Mouse (Mus musculus): ENCODE results near the gene Tbc1d7. TPM values are rescaled to one million over a fixed set of nuclear protein-coding genes. Genes with fewer than 3 reads are reported as not detected.

Tbc1d7 gene
- total RNA-seq, 1 experiment from 2014 or later: 5.2 TPM

DNA sequence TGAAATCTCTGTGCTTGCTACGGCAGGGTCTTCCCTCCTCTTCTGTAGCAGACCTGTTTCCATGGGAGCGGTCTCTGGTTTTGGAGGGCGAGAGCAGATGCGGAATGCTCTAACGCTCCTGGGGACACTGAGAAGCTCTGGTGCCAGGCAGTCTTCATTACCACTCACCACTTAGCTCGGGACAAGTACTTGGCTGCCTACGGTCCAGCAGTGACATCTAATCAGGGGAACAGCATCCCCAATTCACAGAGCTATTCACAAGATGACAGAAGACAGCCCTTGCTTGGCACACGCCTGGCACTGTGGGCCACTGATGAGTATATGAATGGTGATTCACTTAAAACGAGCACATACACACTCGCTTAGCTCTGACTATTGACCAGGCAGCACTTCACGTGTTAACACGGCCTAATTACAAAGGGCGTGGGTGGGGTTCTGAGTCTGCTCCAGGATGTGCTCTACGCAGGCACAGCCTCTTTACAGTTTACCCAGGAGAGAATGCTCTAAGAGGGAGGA is 19.2 kb downstream of the Tbc1d7 start:
- no peak for ATAC-seq (replicated peaks; ENCODE audit: insufficient number of reproducible peaks, low FRiP score, low TSS enrichment, poor library complexity, severe bottlenecking)

DNA sequence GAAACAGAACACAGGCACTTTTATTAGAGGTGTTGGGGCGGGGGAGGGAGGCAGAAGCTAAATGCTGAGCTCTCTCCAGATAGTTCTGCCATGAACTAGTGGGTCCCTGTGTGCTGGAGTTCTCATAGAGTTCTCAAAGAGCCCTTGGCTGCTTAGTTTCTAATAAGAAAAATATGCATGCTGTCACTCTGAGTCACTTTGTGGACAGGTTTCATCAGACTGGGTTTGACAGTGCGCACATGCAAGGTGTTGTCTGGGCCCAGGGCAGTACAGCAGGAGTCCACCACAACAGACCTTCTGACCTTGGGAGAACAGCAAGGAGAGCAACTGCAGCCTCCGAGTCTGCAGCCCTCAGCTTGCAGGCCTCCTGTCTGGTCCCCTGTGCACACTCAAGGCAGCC is 21.6 kb downstream of the Tbc1d7 start:
- no peak for ATAC-seq (replicated peaks; ENCODE audit: insufficient number of reproducible peaks, low FRiP score, low TSS enrichment, poor library complexity, severe bottlenecking)

DNA sequence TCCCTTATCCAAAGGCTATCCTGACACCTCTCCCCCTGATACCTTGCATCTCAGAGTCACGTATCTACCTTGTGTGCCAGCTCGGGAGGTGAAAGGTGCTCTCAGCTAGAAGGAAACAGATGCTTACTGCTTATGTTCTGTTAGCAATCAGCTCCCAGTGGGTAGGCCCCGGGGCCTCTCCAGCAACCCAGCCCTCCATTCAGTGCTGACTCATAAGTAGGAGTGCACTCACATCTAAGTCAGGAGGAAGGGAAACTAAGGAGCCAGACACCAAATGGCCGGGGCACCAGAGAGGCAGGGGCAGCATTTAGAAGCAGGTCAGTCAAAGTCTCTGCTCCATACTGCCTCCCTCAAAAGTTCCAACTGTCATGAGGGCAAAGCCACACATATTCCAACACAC is 22.6 kb downstream of the Tbc1d7 start:
- ATAC-seq (replicated peaks; ENCODE audit: insufficient number of reproducible peaks, low FRiP score, low TSS enrichment, poor library complexity, severe bottlenecking): no peak

DNA sequence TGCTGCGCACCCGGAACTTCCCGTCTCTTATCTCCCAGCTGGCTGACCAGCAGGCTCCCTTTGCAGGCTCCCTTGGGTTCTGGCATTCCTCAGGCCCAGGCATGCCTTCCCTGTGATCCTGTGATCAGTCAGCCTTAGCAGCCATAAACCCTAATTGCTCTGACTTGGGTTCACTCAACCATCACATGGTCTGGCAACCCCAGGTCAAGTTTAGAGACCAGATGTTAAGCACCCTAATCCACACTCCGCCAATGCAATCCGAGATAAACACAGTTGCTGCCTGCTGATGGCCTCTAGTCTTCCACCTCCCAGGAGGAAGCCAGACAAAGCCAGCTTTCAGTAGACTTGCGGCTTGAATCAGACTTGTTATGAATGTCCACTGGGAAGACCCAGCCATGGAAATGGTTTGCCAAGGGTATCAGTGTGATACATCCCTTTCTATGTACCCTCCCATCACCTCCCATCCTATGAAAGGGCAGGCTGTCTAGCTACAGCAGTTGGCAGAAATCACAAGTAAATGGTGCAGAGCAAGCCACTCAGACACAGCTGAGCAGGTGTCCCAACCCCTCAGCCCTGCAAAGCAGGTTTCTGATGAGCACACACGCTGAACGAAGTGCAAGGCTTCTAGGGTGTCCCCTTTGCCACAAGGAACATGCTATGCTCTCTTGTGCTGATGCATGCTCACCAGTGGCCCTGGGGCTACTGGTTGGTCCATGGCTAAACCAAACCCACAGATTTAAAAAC is 24.6 kb downstream of the Tbc1d7 start:
- no peak for ATAC-seq (replicated peaks; ENCODE audit: insufficient number of reproducible peaks, low FRiP score, low TSS enrichment, poor library complexity, severe bottlenecking)

DNA sequence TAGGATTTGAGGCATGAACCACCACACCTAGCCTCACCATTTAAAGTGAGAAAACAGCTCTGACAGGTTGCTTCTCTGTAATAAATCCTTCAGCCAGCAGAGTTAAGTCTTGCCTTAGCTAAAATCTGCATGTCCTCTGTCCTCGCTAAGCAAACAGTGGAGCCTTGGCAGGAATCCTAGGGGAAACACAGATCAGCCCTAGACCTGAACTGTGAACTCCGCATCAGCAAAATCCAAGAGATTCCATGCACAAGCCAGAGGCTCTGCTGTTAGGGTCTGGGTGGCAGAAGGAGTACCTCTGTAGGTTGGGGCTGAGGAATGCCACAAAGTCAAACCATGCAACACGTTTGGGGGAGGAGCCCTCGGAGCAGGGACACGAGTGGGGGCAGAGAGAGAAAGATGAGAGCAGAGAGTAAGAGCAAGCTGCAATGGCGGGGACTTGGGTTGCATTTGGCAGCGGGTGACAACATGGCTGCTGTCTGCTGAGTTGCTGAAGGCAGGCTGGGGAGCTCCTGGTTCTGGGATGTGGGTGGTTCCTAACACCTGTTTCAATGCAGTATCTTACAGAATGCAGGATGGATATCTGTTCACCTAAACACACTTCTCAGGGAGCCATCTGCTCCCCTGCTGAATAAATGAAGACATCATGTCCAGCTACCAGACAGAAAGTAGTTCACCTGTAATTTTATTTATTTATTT is 26.4 kb downstream of the Tbc1d7 start:
- ATAC-seq (replicated peaks; ENCODE audit: insufficient number of reproducible peaks, low FRiP score, low TSS enrichment, poor library complexity, severe bottlenecking): no peak

DNA sequence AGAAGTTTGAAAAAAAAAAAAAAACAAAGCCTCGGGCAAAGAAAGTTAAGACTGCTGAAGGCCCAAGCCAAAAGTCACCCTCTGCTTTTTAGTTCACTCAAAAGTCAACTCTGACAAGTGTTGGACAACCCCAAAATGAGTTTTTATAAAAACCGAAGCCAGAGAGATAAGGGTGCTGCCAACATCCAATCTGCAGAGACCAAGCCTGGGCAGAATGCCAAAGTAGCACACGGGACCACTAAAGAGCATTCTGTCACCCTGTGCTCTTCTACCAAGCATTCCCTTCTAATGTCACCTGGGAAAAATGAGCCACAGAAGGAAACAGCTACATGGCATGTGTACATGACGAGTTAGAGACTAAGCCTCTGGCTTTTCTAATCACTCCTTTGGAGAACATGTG is 36.8 kb downstream of the Tbc1d7 start:
- no peak for ATAC-seq (replicated peaks; ENCODE audit: insufficient number of reproducible peaks, low FRiP score, low TSS enrichment, poor library complexity, severe bottlenecking)

DNA sequence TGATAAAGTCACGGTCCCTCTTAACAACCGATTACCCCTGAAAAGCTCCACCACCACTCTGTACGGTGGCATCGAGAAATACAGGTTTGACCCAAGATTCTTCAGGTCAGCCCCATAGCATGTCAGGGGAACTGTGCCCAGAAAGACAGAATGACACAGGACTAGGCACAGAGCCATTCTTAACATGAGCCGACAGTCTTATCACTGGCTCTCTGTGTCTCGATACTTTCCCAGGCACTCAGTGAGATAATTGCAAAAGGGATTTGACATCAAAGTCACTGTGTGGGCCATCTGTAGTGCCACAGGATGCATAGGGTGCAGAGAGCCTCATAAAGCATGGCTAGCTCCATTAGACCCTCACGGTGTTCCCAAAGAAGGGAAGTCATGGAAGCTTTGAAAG is 37.9 kb downstream of the Tbc1d7 start:
- ATAC-seq (replicated peaks; ENCODE audit: insufficient number of reproducible peaks, low FRiP score, low TSS enrichment, poor library complexity, severe bottlenecking): no peak

DNA sequence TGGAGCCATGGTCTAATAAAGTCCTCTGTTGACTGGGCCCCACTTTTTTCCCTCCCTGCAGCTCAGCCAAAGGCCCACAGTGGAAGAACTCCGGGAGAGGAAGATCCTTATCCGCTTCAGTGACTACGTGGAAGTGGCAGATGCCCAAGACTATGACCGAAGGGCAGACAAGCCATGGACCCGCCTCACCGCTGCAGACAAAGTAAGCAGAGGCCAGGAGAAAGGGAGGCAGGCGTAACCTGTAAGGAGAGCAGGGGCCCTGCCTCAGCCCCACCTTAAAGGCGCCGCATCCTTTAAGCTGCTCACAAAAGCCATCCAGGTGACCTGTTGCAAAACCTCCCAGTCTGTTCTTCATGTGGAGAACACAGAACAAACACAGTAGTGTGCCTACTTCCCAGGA is 38.4 kb downstream of the Tbc1d7 start:
- no peak for ATAC-seq (replicated peaks; ENCODE audit: insufficient number of reproducible peaks, low FRiP score, low TSS enrichment, poor library complexity, severe bottlenecking)

DNA sequence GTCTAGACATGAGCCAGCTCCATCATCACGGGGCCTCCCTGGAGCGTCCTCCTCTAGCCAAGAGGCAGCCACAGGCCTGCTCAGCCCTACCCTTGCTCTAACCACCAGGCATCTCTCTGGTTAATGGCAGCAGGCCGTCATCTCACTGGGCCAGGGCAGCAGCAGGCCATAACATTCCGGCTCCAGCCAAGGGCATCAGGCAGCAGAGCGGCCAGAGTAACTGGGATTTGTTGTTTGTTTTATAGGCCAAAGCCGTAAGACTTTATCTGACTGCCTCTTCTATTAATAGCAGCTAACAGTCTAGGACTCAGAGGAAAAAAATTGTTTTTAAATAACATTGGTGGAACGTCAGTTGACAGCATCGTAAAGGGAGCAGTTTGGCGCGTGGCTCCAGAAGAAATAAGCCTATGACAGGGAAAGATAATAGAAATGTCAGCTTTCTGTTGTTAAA is 39.5 kb downstream of the Tbc1d7 start:
- ATAC-seq (replicated peaks; ENCODE audit: insufficient number of reproducible peaks, low FRiP score, low TSS enrichment, poor library complexity, severe bottlenecking): no peak

DNA sequence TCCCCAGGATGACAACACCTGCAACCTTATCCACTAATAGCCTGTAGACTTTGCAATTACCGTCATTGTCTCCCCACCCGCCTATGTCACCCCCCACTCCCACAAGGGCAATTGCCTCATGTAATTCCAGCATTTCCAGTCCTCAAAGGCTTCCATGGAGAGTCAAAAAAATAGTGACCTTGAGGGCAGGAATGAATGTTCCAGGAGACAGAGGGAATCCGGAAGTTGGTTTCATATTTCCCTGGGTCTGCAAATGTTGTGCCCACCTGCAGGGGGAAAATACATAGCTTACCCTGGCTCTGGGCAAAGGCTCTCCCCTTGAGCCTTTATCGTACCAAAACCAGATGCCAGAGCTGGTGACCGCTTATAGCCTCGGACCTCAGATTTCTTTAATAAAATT is 41.1 kb downstream of the Tbc1d7 start:
- ATAC-seq (replicated peaks; ENCODE audit: insufficient number of reproducible peaks, low FRiP score, low TSS enrichment, poor library complexity, severe bottlenecking): no peak

DNA sequence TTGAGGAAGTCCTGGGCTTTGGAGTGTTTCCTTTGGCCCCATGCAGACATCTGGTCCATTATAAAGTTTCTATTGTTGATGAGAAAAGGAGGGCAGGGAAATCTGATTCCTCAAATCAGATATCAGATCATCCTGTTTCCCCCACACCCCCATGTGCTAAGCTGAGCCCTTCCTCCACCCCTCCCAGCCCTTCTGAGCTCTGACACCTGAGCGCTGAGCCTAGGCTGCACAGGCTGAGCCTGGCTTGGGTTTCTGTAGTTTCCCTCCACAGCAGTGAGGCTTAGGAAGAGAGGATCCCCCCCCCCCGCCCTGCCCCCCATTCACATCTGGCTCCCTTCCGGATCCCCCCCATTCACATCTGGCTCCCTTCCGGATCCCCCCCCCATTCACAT is 46.6 kb downstream of the Tbc1d7 start:
- ATAC-seq (replicated peaks; ENCODE audit: insufficient number of reproducible peaks, low FRiP score, low TSS enrichment, poor library complexity, severe bottlenecking): no peak

DNA sequence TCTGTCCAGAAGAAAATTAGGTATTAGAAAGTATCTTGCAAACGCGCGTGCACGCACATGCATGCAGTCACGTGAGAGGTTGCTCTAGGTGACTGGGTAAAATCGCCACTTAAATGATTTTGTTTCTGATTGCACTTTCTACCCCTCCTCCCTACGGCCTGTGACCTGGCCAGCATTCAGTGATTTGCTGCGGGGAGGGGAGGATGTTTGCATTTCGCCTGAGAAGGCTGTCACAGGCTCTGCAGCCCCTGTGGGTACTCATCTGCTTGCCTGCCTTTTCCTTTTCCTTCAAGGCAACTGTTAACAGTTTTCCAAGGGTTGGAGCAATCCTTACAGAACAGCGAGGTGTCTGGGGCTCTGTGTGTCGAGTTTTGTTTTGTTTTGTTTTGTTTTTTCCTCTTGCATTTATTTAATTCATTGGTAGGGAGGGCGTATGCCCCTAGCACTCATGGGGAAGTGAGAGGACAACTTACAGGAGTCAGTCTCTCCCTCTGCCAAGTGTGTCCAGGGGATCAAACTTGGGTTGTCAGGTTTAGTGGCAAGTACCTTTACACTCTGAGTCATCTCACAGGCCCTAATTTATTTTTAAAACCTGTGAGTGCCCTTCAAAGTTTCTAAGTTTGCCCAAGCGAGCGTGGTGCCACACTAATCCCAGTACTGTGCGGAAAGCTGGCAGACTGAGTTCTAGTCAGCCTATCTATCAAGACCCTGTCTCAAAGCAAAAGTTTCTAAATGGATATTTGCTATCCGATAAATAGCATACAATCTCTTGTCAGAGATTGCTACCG is 47.2 kb downstream of the Tbc1d7 start:
- no peak for ATAC-seq (replicated peaks; ENCODE audit: insufficient number of reproducible peaks, low FRiP score, low TSS enrichment, poor library complexity, severe bottlenecking)

DNA sequence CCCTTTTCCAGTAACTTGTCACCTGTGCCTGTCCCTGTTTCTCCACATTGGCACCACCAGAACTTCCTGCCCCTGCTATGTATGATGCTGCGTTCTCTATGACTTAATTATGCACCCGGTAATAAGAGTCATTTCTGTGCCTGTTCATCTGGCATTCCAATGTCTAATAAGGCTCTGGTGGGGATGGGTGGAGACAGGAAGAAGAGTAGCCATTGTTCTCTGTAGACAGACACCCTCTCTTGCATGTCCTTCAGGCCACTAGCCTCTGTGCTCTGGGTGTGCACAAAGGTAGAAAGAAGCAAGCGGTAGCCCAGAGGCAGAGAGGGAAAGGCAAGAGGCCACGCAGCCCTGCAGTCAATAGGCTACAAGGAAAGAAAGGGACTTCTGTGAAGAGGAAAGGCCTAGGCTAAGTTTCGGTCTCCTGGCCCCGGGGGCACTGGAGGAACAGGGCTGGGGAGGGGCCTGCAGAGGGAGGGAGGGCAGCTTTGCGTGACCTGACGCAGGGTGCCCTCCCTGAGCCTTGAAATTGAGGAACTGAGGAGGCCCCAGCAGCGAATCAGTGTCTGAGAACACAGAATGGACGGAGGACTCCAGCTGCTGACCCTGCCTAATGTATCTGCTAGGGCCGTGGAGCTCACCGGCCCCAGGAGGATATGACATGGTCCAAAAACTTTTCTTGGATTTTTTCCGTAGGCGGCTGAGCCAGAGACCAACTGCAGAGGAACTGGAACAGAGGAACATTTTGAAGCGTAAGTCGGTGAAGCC is 48.8 kb downstream of the Tbc1d7 start:
- ATAC-seq (replicated peaks; ENCODE audit: insufficient number of reproducible peaks, low FRiP score, low TSS enrichment, poor library complexity, severe bottlenecking): no peak

DNA sequence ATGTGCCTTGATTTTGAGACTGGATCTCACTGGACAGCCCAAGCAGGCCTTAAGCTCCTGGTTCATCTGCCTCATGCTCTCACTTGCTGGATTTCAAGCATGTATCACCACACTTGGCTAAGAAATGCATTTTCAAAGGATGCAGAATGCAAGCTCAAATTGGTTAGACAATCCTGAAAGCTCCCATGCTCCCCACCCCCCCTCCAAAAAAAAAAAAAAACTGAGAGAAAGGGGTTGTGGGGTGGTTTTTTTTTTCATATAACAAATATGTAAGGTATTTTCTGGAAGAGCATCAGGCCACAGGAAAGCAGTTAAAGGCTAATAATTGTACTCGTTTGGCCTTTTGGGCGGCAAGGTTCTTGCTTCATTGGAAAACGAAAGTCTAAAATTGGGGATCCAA is 58.2 kb downstream of the Tbc1d7 start:
- ATAC-seq (replicated peaks; ENCODE audit: insufficient number of reproducible peaks, low FRiP score, low TSS enrichment, poor library complexity, severe bottlenecking): no peak

DNA sequence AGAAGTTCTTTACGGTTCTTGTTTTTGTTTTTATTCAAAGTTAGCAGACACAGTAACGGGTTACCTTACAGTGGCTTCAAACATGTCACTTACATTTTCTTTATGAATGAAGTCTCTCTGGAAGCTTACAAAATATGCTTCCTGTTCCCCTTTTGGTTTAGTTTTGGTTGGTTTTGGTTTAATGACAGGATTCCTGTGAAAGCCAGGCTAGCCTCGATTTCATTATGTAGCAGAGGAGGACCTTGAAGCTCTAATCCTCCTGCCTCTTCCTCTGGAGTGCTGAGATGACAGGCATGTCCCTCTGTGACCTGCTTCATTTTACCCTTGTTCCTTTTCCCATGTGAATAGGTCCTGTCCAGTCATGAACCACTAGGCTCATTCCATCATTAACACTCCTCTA is 58.6 kb downstream of the Tbc1d7 start:
- ATAC-seq (replicated peaks; ENCODE audit: insufficient number of reproducible peaks, low FRiP score, low TSS enrichment, poor library complexity, severe bottlenecking): no peak

DNA sequence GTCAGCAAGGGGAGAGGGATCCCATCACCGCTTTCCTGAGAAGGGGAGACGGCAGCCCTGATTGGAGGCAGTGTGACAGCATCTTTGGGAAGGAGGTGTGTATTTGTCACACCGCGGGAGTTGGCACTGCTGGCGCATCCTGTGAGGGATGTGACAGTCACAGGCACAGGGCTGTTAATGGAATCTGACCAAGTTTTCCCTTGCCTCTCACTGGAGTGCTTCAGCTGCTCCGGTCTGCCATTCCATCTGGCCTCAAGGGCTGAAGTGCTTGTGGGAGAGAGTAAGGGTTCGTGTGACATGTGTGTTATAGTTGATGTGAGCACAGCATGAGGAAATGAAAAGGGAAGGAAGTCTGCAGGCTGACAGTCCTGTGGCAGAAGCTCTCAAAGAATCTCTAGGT is 59.0 kb downstream of the Tbc1d7 start:
- no peak for ATAC-seq (replicated peaks; ENCODE audit: insufficient number of reproducible peaks, low FRiP score, low TSS enrichment, poor library complexity, severe bottlenecking)

DNA sequence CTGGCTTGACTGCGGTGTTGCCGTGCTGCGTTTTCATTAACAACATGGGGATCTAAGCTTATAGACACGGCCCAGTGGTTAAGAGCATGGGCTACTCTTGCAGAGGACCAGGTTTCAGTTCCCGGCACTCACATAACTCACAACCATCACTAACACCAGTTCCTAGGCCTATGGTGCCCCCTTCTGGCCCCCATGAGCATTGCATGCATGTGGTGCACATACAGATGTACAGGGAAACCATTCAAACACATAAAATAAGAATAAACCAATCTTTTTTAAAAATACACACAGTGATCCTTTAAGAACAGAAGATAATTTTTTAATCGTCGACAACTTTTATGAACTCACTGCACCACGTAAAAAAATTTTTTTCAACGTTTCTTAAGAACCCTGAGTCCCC is 66.8 kb downstream of the Tbc1d7 start:
- no peak for ATAC-seq (replicated peaks; ENCODE audit: insufficient number of reproducible peaks, low FRiP score, low TSS enrichment, poor library complexity, severe bottlenecking)

DNA sequence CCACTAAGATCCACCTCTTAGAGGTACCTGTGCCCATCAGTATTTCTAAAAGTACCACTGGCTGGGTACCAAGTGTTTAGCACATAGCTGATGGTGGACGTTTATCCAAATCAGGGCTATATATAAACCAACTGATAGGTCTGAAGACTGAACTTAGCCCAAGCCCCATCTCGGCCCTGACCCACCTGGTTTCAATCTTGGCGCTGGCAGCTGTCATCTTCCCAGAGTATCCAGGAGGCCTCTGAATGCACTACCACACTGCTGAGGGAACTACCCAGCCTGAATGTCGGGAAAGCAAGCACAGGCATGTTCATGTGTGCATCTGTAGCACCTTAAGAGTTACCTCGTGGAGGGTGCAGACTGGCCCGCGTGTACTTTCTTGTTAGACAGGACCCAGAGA is 68.4 kb downstream of the Tbc1d7 start:
- ATAC-seq (replicated peaks; ENCODE audit: insufficient number of reproducible peaks, low FRiP score, low TSS enrichment, poor library complexity, severe bottlenecking): no peak

All from monocyte, adult 5-6 weeks (primary cell).